Comparison of ENCODE assay signal across 9 mouse cellular contexts in genomic region chr10:86779816-86780500, GRCm38 (mm10). TPM values are rescaled to one million over a fixed set of nuclear protein-coding genes. Genes with fewer than 3 reads are reported as not detected.
A peak's percentile ranks its signal among the peaks of the same experiment; 100 is the strongest.
DNase-seq lines count a peak whose midpoint lies in the region; ATAC-seq and TF ChIP-seq lines count a peak whose summit lies in the region.
"Had no signal": no experiment of that assay in that cellular context is flagged by ENCODE, and none has a peak within 500 bp of the region (broad histone marks: within the 10 kb centered on the region; RNA-seq: fewer than 3 reads in every experiment).

No protein-coding gene starts in this region.

- H3K27ac ChIP-seq in heart, embryonic 12.5 days (ENCODE audit: poor library complexity, severe bottlenecking): peak overlapping the region; percentile 94; the same call in 1 of the 2 replicates
- no peak overlapping the region for H3K27ac ChIP-seq in ES-E14 (ENCODE audit: insufficient read depth, low read depth, low read length, poor library complexity, severe bottlenecking)
- no peak overlapping the region; the same call in 1 of the 2 replicates for H3K27ac ChIP-seq in forebrain, embryonic 16.5 days (ENCODE audit: low read length)
- peak overlapping the region; percentile 90; the same call in 1 of the 2 replicates for H3K27ac ChIP-seq in liver, postnatal 0 days (ENCODE audit: low read depth)

- 15% methylated on average over 12 of the region's 12 CpGs for WGBS in heart, embryonic 12.5 days
- 15% methylated on average over 12 of the region's 12 CpGs for WGBS in forebrain, embryonic 16.5 days
- WGBS in liver, postnatal 0 days (ENCODE audit: insufficient replicate concordance): 25% methylated on average over 12 of the region's 12 CpGs

- no peaks in the 10 kb centered on the region for H3K27me3 ChIP-seq in heart, embryonic 12.5 days (replicated peaks)
- H3K27me3 ChIP-seq in forebrain, embryonic 16.5 days (replicated peaks; ENCODE audit: control insufficient read depth, insufficient read depth, low read length): no peaks in the 10 kb centered on the region
- H3K27me3 ChIP-seq in liver, postnatal 0 days (ENCODE audit: insufficient read depth, low read length): no peaks in the 10 kb centered on the region

- H3K4me1 ChIP-seq in heart, embryonic 12.5 days (replicated peaks): peaks cover 54% of the 10 kb centered on the region
- peaks cover 2 to 23% of the 10 kb centered on the region in 2 experiments; a peak in 3 of 4 replicates for H3K4me1 ChIP-seq in ES-E14 (ENCODE audit: control insufficient read depth in 2 of 2, insufficient read depth in 2 of 2, low read length in 2 of 2, poor library complexity in 1 of 2)
- H3K4me1 ChIP-seq in forebrain, embryonic 16.5 days (replicated peaks; ENCODE audit: control insufficient read depth, insufficient read depth, low read length): peaks cover 29% of the 10 kb centered on the region
- peaks cover 37% of the 10 kb centered on the region for H3K4me1 ChIP-seq in liver, postnatal 0 days (ENCODE audit: insufficient read depth)

- in situ Hi-C loops in ES-E14 (cut with MboI; ENCODE audit: low sequenced_read_pairs in 2 of 2, unreplicated experiment in 2 of 2): no loop called here

- no peak for TF ChIP-seq EP300 in liver, postnatal 0 days (IDR thresholded peaks at IDR 0.05; ENCODE audit: low read depth)

- no peaks in the 10 kb centered on the region for H3K36me3 ChIP-seq in heart, embryonic 12.5 days
- no peaks in the 10 kb centered on the region for H3K36me3 ChIP-seq in ES-E14 (ENCODE audit: control insufficient read depth, insufficient read depth, low read length, poor library complexity, severe bottlenecking)
- no peaks in the 10 kb centered on the region for H3K36me3 ChIP-seq in forebrain, embryonic 16.5 days (ENCODE audit: control insufficient read depth, insufficient read depth)
- H3K36me3 ChIP-seq in liver, postnatal 0 days (replicated peaks; ENCODE audit: insufficient read depth, low read length): no peaks in the 10 kb centered on the region

- H3K9me3 ChIP-seq in heart, embryonic 12.5 days (replicated peaks): no peaks in the 10 kb centered on the region
- H3K9me3 ChIP-seq in ES-E14 (ENCODE audit: control insufficient read depth, insufficient read depth, low read depth, low read length): no peaks in the 10 kb centered on the region
- no peaks in the 10 kb centered on the region for H3K9me3 ChIP-seq in forebrain, embryonic 16.5 days (ENCODE audit: control insufficient read depth, low read length)
- no peaks in the 10 kb centered on the region for H3K9me3 ChIP-seq in liver, postnatal 0 days (ENCODE audit: low read length)

- H3K9ac ChIP-seq in heart, embryonic 12.5 days: peak overlapping the region; percentile 88
- H3K9ac ChIP-seq in ES-E14 (ENCODE audit: insufficient read depth, low read depth, low read length, poor library complexity, severe bottlenecking): peak overlapping the region; percentile 87; the same call in 1 of the 2 replicates
- peak overlapping the region; percentile 70 for H3K9ac ChIP-seq in forebrain, embryonic 16.5 days (replicated peaks; ENCODE audit: low read depth, low read length)
- peak overlapping the region; percentile 89 for H3K9ac ChIP-seq in liver, postnatal 0 days (replicated peaks)

- no peak for DNase-seq in heart, postnatal 36 days
- DNase-seq in ES-E14 (ENCODE audit: low read depth, low spot score): no peak
- no peak for DNase-seq in liver, postnatal 0 days
- DNase-seq in embryo, embryonic 9.5 days (ENCODE audit: extremely low spot score): no peak
- DNase-seq in kidney, adult 9 months: no peak

- no peak for ATAC-seq in heart, embryonic 12.5 days (ENCODE audit: insufficient number of reproducible peaks, low FRiP score)
- no peak for ATAC-seq in forebrain, embryonic 16.5 days
- ATAC-seq in liver, postnatal 0 days: no peak
- ATAC-seq in granulocyte monocyte progenitor cell, adult 5-6 weeks (replicated peaks; ENCODE audit: poor library complexity, severe bottlenecking): no peak

- no peak for TF ChIP-seq CTCF in liver, postnatal 0 days (IDR thresholded peaks at IDR 0.05; ENCODE audit: low read depth)

- peak overlapping the region; percentile 85 for H3K4me3 ChIP-seq in heart, embryonic 12.5 days
- peak overlapping the region; percentile 79 to 93 for H3K4me3 ChIP-seq in ES-E14 (ENCODE audit: insufficient read depth in 1 of 2, low read depth in 1 of 2, low read length in 2 of 2, poor library complexity in 1 of 2, severe bottlenecking in 1 of 2)
- H3K4me3 ChIP-seq in forebrain, embryonic 16.5 days (replicated peaks; ENCODE audit: low read length): peak overlapping the region; percentile 68
- H3K4me3 ChIP-seq in liver, postnatal 0 days (ENCODE audit: low read depth, low read length): peak overlapping the region; percentile 77

- intact Hi-C loops in heart, postnatal 36 days (cut with DNase I): loop anchor here (2.0 kb wide), 2 partner anchors 35 to 73 kb away; no protein-coding TSS in a partner anchor

- H3K4me2 ChIP-seq in heart, embryonic 12.5 days: peak overlapping the region; percentile 97
- peak overlapping the region; percentile 86 for H3K4me2 ChIP-seq in forebrain, embryonic 16.5 days (ENCODE audit: low read length)
- H3K4me2 ChIP-seq in liver, postnatal 0 days (ENCODE audit: low read depth, low read length): peak overlapping the region; percentile 99

TF ChIP-seq in ES-E14, 5 proteins besides CTCF, POLR2A, EP300 and RAD21:
- TF ChIP-seq ZNF384 (IDR thresholded peaks at IDR 0.05; ENCODE audit: low read depth, low read length) (no peak), MAFK (IDR thresholded peaks at IDR 0.05; ENCODE audit: insufficient read depth, low read depth, low read length) (no peak), CHD2 (IDR thresholded peaks at IDR 0.05; ENCODE audit: low read depth, low read length) (no peak)

RNA-seq across cellular contexts. Expression of gene Nt5dc3, which starts 1.2 kb away (rescaled TPM):
- 2.0 and 2.7 TPM in 2 replicates for polyA plus RNA-seq in heart, embryonic 12.5 days (2016; fragmentation: Nextera tagmentation; extraction: Ambion mirVana)
- total RNA-seq in heart, postnatal 36 days (2021): 10 to 100 TPM; 30.8 to 38.3 TPM
- total RNA-seq in ES-E14 (2012; rRNA removed): 5.6 and 8.1 TPM in 2 replicates
- 7.8 and 8.1 TPM in 2 replicates for polyA plus RNA-seq in forebrain, embryonic 16.5 days (2015; fragmentation: Nextera tagmentation; extraction: Ambion mirVana)
- 0.40 and 0.51 TPM in 2 replicates for polyA plus RNA-seq in liver, postnatal 0 days (2015; fragmentation: Nextera tagmentation; extraction: Ambion mirVana)
- 3.6 and 7.4 TPM in 2 replicates for total RNA-seq in granulocyte monocyte progenitor cell, adult 5-6 weeks (2014; fragmentation: Nextera tagmentation)
- total RNA-seq in granulocyte monocyte progenitor cell, adult 5-6 weeks (2017): 2.7 and 2.8 TPM in 2 replicates

RNA-seq across cellular contexts. Expression of gene Gm49358, which starts 16.2 kb away (rescaled TPM):
- polyA plus RNA-seq in heart, embryonic 12.5 days (2016; fragmentation: Nextera tagmentation; extraction: Ambion mirVana): not detected in 2 replicates
- 10 to 100 TPM; 10.3 to 14.5 TPM for total RNA-seq in heart, postnatal 36 days (2021)
- total RNA-seq in ES-E14 (2012; rRNA removed): 0.58 and 1.4 TPM in 2 replicates
- not detected in 2 replicates for polyA plus RNA-seq in forebrain, embryonic 16.5 days (2015; fragmentation: Nextera tagmentation; extraction: Ambion mirVana)
- polyA plus RNA-seq in liver, postnatal 0 days (2015; fragmentation: Nextera tagmentation; extraction: Ambion mirVana): not detected in 2 replicates
- total RNA-seq in granulocyte monocyte progenitor cell, adult 5-6 weeks (2014; fragmentation: Nextera tagmentation): not detected in 2 replicates
- total RNA-seq in granulocyte monocyte progenitor cell, adult 5-6 weeks (2017): not detected in 2 replicates
- polyA plus RNA-seq: large intestine, adult 2 months had no signal

Comparison
In these comparisons a context has a peak if more than half of its experiments do, and no peak if none do; other contexts are left out.
1. H3K27ac ChIP-seq: peak in heart, embryonic 12.5 days (single experiment) and liver, postnatal 0 days (single experiment); none in ES-E14 (single experiment) and forebrain, embryonic 16.5 days (single experiment).
2. Peak in every context shown above with its lines, with median percentiles within 50 percentile points of each other: H3K4me2 ChIP-seq, H3K4me3 ChIP-seq and H3K9ac ChIP-seq.